Mouse (Mus musculus): Measurements from ENCODE around the gene Gnao1.
A peak's percentile ranks its signal among the peaks of the same experiment; 100 is the strongest.

Gnao1 gene

DNA sequence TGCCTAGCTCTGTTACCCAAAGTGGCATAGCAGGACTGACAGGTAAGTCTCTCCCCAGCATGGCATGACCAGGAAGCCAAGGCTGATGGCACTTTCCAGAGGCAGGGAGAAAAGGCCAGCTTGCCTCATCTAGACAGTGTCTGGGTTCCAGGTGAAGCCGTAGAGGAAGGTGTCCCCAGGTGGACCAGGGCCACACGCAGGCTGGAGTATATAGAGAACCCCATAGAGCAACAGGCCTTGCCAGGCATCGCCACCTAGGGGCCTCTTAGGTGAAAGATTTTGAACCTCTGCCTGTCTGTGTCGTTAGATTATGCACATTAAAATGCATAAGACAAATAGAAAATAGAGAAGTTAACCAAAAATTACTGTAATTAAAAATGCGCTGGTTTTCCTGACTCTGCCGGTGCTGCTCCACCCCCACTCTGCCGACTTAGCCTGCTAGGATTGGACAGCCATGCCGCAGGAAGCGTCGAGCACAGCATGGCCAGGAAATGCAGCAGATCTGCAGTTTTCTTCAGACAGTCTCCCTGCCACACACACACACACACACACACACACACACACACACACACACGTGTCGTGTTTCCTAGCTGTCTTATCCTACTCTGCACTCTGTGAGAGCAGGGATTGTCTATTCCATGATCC is 34.2 kb downstream of the Gnao1 start:
- DNase-seq (ENCODE audit: extremely low read depth, low read depth, low spot score) = no peak

DNA sequence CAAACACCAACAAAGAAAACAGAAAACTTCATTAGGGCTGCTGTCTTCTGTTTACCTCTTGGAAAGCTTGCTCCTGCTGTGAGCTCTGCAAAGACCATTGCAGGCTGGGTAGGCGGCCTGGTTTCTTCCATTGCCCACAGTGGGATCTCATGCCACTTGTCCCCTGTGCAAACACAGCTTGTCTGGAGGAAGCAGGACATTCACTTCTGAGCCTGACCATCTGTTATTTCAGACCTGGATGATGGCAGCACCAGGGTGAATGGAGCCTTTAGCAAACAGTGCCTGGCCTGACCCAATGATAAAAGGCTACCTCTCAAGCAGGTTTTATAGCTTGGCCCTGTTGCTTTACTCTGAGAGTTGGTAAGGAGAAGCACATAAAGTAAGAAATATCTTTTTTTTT is 35.4 kb downstream of the Gnao1 start:
- DNase-seq (ENCODE audit: extremely low read depth, low read depth, low spot score) = no peak

DNA sequence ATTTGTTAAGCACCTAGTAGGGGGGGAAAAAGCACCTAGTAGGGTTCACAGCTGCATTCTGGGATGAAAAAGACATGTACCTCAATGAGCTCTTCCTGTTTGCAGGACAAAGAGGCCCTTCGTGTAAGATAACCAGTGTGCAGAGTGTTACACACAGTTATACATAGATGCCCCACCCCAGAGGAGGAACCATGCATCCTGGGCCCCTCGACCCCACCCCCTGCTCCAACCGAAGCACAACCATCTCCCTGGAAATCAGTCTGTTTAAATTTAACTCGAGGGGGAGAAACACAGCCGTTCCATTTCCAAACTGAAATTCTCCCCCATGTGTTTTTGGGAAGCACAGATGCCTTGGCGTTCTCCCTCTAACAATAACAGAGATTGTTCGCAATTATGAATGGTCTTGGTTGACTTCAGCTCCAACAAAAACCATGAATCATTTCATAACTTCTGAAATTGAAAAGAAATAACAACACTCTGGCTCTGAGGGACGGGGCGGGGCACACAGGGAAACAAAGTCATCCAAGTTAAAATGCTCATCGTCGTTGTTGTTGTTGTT is 42.4 kb downstream of the Gnao1 start:
- DNase-seq (ENCODE audit: extremely low read depth, low read depth, low spot score) = no peak

DNA sequence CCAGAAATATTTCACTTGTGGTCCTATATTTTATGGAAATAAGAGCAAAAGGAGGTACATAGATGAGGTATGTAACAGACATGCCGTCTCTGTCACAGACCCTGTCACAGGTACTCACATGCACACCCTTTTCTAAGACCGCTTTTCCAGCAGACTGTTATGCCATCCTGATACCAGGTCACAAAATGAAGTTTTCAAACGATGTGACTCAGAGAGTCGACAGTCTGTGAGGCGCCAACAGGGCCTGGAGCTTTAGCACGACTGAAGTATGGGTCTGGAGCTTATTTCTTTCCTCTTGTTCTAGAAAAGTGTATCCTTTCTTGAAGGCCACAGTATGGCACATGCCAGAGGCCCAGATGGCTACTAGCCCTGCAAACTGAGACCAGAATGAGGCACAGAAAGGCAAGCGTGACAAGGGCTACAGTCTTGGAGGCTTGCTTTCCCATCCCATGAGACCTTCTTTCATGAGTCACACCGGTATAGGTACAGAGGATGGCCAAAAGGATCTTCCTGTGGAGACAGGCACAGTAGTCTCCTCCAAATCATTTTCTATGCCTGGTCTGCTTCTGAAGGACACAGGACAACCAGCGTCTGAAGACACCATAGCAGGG is 43.2 kb downstream of the Gnao1 start:
- no peak for DNase-seq (ENCODE audit: extremely low read depth, low read depth, low spot score)

DNA sequence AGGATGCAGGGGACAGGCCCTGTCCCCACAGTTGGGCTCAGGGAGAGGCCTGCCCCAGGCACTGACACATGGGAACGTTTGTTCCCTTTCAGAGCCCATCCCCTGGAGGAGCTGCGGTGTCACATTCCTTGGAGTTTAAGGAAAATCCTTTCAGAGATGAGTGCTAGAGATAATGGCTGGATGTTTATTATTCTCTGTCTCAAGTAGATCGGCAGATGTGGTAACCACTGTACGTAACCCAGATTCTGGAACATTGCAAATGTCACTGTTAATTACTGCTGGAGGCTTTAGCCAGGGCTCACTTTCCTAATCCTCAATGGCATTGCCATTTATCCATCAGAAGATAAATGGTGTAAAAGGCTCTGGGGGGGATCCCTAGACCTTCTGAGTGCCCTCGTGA is 44.9 kb downstream of the Gnao1 start:
- peak; percentile 54 for DNase-seq (ENCODE audit: extremely low read depth, low read depth, low spot score)

DNA sequence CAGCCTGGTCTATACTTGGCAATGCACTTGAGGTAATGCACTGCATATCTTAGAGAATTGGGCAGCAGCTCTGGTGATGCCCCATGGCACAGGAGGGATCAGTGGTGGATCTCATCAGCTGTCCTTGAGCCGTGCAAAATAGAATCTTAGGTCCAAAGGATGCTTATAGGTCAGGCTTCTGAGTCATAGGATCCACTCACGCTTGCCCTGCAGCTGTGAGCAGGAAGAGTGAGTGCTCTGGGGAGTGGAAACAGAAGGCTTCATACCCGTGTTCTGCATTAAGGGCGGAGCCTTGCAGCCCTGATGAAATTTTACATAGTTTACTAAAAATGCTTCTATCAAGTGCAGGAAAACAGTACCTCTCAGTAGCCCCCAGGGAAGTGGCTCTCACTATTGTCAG is 45.5 kb downstream of the Gnao1 start:
- DNase-seq (ENCODE audit: extremely low read depth, low read depth, low spot score) = no peak

DNA sequence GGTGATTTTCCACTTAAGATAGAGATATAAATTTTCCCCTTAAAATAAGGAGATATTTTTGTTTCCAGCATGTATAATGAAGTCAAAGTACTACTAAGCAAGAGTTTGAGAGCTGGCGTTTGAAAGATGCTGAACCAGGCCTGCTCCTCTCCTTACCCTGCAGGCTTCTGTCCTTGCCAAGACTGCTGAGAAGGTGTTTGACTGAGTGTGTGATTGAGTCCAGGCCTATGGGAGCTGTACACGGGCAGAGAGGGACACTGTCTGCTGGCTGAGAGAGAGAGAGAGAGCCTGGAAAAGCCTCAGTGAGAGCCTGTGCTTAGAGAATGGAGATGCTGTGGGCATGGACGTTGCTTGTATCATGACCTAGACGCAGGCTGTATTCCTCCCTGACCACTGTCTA is 47.4 kb downstream of the Gnao1 start:
- DNase-seq (ENCODE audit: extremely low read depth, low read depth, low spot score) = no peak

DNA sequence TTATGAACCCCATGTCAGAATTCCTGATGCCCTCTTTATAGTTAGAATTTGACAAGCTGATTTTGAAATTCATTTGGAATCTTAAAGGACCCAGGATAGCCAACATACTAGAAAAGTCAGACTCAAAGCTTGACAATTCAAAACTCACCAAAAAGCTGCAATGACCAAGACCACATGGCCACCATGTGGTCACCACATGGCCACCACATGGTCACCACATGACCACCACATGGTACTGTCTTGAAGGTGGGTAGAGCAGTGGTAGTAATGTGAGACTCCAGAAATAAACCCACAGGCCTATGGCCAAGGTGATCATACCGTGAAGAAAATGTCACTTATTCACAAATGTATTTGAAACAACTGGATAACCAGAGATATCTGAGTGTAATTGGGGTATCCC is 48.5 kb downstream of the Gnao1 start:
- no peak for DNase-seq (ENCODE audit: extremely low read depth, low read depth, low spot score)

DNA sequence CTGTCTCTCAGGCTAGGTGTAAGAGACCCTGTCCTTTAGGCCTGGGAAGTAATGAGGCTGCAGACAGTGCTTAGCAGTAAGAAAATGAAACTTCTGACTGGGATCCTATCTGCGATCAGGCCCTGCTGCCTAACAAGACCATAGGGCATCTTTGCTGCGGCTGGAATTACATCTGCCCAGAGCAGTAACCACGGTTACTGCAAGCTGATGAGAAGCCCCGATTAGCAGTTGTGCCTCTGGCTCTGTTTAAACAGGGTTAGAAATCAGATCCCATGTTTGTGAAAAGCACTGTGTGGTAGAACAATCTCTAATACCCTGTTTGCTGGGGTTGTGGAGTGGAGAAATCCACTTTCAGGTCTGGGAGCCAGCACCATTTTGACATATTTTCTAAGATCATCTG is 50.3 kb downstream of the Gnao1 start:
- DNase-seq (ENCODE audit: extremely low read depth, low read depth, low spot score) = no peak

DNA sequence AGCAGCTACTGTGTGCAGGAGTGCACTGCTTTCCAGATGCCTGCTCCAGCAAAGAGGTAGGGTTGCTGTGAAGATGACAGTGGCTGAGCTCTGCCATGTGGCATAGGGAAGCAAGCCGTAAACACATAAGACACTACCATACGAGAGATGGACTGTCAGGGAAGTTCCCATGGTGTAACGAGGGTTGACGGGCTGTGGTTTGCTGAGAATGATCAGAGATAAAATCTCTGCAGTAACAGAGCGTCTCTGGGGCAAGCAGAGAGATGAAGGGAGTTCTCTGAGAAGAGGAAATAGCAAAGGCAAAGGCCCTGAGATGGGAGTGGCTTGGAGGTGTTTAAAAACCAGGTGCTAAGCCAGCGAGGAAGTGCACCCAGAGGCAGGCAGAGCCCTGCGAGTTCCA is 54.3 kb downstream of the Gnao1 start:
- DNase-seq (ENCODE audit: extremely low read depth, low read depth, low spot score) = no peak

DNA sequence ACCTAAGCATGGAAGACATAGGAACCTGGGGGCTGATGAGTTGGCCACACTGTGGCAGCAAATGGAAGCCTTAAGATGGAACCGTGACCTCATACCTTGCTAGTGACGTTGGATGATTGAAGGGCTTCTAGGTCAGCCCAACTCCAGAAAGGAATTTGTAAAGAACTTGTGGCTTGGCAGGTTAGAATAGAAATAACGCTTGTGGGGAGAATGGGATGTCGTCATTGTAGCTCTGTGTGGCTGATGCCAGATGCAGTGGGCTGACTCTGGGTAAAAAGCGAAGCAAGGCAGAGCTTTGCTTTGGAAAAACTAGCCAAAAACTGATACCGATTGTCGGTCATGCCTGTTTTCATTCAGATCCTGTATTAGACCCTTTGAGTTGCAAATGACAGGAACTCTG is 56.5 kb downstream of the Gnao1 start:
- no peak for DNase-seq (ENCODE audit: extremely low read depth, low read depth, low spot score)

DNA sequence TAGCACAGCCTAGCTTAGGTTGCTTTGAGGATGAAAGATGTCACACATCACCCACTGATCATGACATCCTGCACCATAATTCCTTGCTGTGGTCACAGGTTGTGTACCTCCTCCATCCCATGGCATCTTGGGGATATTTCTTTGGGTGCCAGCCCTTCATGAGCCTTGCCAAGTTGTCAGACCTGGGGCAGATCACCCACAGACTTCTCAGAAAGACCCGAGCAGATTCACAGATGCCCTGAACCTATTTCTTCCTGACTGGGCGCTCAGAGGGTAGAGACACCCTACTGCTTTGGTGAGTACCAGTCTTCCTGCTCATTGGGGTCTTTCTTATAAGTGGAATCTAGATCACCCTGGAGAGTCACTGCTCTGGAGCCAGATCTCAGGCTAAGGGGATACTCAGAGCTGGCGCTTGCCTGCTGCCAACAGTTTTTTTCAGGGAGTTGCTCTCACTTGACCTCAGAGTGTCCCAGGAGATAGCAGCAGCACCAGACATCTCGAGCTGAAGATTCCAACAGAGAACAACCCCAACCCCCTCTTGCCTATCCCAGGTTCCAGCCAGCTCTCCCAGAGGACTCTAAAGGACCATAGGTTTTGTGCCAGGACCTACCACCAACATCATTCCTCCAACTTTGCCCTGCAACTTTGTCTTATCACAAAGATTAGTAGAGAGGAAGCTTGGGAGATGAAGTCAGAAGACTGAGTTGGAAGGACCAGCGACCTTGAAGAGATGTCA is 58.9 kb downstream of the Gnao1 start:
- no peak for DNase-seq (ENCODE audit: extremely low read depth, low read depth, low spot score)

DNA sequence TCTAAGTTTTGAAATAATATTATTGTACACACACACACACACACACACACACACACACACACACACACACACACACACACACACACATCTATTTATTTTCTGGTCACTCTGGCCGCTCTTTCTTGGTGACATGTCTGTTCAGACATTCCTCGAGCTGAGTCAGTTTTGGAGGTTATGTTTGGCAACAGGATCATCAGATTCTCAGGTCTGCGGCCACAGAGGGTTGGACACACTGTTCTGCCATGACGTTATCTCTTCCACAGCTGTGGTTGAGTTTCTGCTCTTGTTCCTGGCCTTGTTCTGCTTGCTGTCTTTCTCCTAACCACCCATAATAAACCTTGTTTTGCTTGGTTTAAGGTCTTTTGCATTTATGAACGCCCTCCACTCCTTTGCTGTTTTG is 61.5 kb downstream of the Gnao1 start:
- no peak for DNase-seq (ENCODE audit: extremely low read depth, low read depth, low spot score)

DNA sequence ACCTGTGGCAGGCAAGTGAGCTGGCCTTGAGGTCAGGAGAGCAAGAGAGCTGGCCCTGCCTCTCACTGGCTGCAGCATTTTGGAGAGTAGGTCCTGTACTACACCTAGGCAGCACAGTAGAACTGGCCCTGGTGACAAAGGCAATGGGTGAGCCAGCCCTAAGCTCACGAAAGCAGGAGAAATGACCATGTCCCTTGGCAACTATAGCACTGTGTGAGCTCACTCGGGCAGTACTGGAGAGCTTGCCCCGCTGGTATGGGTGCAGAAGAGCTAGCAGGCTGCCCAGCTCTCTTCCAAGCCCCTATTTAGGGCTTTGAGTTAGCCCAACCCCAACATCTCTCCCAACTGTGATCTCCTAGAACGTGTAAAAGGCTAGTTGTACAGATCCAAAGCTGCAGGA is 68.6 kb downstream of the Gnao1 start:
- no peak for DNase-seq (ENCODE audit: extremely low read depth, low read depth, low spot score)

DNA sequence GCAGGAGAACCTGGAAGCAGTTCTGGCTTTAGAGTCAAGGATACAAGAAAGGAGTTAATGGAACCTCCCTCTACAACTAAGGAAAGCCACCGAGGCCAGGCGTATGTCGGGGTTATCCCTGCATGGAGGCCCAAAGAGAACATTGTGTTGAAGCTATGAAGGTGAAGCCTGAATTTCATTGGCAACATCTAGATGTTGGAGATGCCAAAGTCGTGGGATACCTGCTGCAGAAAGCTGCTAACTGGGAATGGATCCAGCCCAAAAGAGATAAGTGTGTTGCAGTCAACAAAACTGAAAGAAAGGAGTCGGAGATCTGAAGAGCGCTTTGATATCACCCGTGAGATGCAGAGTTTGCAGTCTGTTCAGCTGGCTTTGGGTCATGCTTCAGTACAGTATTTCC is 70.2 kb downstream of the Gnao1 start:
- no peak for DNase-seq (ENCODE audit: extremely low read depth, low read depth, low spot score)

DNA sequence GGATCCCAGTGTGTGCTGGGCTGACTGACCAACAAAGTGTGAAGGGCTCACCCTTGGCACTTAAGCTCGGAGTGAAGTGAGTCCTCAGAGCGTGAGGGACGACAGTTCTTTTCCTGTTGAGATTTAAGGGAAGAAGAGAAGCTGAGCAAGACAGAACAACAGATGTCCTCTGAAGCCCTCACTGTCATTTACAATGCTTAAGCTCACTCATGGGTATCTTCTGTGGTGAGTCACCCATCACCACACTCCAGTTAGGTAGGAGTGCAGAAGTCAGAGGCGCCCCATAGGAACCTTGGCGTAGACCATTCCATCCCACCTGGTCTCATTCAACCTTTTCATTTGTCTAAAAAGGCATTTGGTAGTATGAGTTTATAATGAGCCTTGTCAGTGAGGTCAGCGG is 71.6 kb downstream of the Gnao1 start:
- DNase-seq (ENCODE audit: extremely low read depth, low read depth, low spot score) = no peak

DNA sequence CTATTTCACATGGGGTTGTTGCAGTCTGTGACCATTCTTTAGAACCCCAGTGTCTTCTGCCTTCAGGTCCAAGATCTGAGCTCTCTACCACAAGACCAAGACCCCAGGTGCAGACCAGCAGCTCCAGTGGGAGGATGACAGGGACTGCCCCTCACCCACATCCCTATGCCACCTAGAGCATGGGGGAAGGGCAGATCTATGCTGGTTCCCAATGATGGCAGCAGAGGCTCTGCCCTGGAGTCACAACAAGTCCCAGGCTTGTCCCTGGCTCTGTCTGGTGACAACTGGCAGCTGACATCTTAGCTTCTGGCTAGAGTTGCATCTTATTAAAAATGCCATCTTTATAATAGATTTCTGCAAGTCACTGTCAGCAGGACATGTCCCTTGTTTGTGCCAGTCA is 73.5 kb downstream of the Gnao1 start:
- no peak for DNase-seq (ENCODE audit: extremely low read depth, low read depth, low spot score)

DNA sequence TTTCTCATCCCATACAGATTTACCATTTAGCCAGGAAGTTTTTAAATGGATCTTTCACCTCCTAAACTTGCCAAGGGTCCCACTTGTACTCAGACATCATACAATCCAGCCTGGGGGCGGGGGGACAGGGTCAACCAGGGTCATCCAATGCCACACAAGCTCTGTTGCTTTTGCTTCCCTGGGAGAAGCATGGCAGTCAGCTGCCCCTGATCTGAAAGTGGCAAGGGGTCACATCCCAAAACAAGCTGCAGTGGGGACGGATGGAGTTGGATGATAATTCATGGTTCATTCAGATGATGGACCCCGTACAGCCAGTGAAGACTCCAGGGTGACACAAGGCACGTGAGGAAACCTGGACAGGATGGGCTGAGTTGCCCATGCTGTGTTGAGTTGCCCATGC is 74.0 kb downstream of the Gnao1 start:
- no peak for DNase-seq (ENCODE audit: extremely low read depth, low read depth, low spot score)

DNA sequence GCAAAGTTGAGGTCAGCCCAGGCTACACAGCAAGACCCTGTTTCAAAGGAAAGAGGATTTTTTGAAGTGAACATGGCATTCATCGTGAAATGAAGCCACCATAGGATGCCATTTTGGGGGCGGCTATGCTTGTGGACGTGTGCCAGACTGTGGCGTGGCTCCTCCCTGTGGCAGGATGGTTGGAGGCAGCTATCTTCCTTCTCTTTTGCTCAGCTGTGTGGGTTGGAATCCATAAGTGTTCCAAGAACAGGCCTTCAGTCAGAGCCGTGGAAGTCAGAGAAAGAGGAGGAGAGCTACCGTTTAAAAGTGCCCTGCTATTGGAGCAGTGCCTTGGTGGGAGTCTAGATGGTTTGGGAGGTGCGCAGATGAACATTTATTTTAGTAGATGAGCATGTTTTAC is 74.5 kb downstream of the Gnao1 start:
- no peak for DNase-seq (ENCODE audit: extremely low read depth, low read depth, low spot score)

DNA sequence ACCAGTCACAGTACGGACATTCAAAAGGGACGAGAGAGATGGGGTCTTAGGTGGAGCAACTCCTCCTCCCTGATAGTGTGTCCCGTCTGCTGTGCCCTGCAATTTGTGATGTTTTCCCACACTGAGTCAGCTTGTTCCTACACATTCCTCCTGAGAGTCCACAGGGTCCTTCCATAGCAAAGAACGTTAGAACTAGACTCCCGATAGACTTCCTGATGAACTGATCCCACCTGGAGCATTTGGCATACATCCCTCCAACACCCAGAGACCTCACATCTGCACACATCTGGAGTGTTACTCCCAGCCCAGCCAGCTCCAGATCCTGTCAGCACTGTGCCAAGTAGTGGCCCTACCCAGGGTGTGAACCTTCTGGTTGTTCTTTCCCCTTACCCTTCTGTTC is 76.4 kb downstream of the Gnao1 start:
- no peak for DNase-seq (ENCODE audit: extremely low read depth, low read depth, low spot score)

DNA sequence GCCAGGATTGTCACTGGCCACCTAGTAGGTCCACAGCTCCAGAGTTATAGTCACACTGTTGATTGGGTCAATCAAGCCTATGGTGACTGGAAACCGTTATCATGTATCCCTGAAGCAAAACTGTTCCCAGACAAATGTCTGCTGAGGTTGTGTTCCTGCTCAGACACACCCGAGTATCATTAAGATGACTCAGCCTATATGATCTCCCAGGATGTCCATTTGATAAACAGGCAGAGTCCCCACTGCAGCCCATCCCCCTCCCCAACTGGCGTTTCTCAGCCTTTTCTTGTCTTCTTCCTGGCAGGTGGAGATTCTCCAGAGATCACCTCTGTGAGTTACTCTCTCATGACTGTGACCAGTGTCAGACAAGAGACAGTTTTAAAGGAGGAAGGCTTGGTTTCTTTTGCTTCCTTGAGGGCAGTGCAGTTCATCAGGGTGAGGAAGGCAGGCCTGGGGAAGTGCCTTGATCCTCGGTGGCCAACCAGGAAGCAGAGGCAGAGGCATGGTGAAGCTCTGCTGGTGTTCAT is 78.4 kb downstream of the Gnao1 start:
- no peak for DNase-seq (ENCODE audit: extremely low read depth, low read depth, low spot score)
